Mouse (Mus musculus) layer of hippocampus, adult 9-11 months (tissue): ENCODE results near the gene Coro6.

Experiments
- DNase-seq: peaks from one replicate; pipeline ENCODE4 v3.0.0; 2022

Coro6 gene

GRCm38 (mm10) chr11:77465111-77465510, 2.9 kb downstream of the Coro6 start:
- no peak for DNase-seq

GRCm38 (mm10) chr11:77466544-77466943, 4.3 kb downstream of the Coro6 start:
- DNase-seq: no peak

GRCm38 (mm10) chr11:77467157-77467556, 4.9 kb downstream of the Coro6 start:
- DNase-seq: peak; percentile 58

GRCm38 (mm10) chr11:77467784-77468183, 5.6 kb downstream of the Coro6 start:
- DNase-seq: peak; percentile 70

- no peak for DNase-seq
These were observed 6.2 kb downstream of the Coro6 start for GRCm38 (mm10) chr11:77468397-77468796.

- no peak for DNase-seq
These were observed 9.2 kb downstream of the Coro6 start for GRCm38 (mm10) chr11:77471407-77471806.

- no peak for DNase-seq
These were observed 10.6 kb downstream of the Coro6 start for GRCm38 (mm10) chr11:77472775-77473174.

GRCm38 (mm10) chr11:77476216-77476615, 14.0 kb downstream of the Coro6 start:
- DNase-seq: no peak

GRCm38 (mm10) chr11:77476895-77477294, 14.7 kb downstream of the Coro6 start:
- no peak for DNase-seq

GRCm38 (mm10) chr11:77483043-77483442, 20.8 kb downstream of the Coro6 start:
- DNase-seq: no peak

GRCm38 (mm10) chr11:77483510-77484255, 21.5 kb downstream of the Coro6 start:
- no peak for DNase-seq

- DNase-seq: no peak
These were observed 23.0 kb downstream of the Coro6 start for GRCm38 (mm10) chr11:77485229-77485628.

- DNase-seq: no peak
These were observed 24.6 kb downstream of the Coro6 start for GRCm38 (mm10) chr11:77486798-77487197.

GRCm38 (mm10) chr11:77488771-77489581, 26.8 kb downstream of the Coro6 start:
- DNase-seq: no peak

- peak; percentile 80 for DNase-seq
These were observed 27.5 kb downstream of the Coro6 start, which contains the start of gene Ankrd13b for GRCm38 (mm10) chr11:77489591-77490235. Ankrd13b (minus strand) TSS chr11:77489678.

- DNase-seq: no peak
These were observed 28.2 kb downstream of the Coro6 start for GRCm38 (mm10) chr11:77490451-77490850.

- peak; percentile 90 for DNase-seq
These were observed 28.9 kb downstream of the Coro6 start for GRCm38 (mm10) chr11:77491123-77491501.

GRCm38 (mm10) chr11:77491502-77492291, 29.5 kb downstream of the Coro6 start:
- DNase-seq: no peak

GRCm38 (mm10) chr11:77492311-77492871, 30.2 kb downstream of the Coro6 start:
- DNase-seq: peak; percentile 76

- DNase-seq: peak; percentile 95
These were observed 30.7 kb downstream of the Coro6 start for GRCm38 (mm10) chr11:77492911-77493332.

GRCm38 (mm10) chr11:77493512-77494343, 31.5 kb downstream of the Coro6 start, which contains the start of gene Git1:
Git1 (plus strand) TSS chr11:77493562.
- DNase-seq: no peak
